In genomic region chr7:46572803-46573594, GRCm38 (mm10) we compare ENCODE assay signal across 12 mouse cellular contexts.
DNase-seq lines count a peak whose midpoint lies in the region; ATAC-seq lines count a peak whose summit lies in the region.
"Had no signal": no experiment of that assay in that cellular context is flagged by ENCODE, and none has a peak within 500 bp of the region (broad histone marks: within the 10 kb centered on the region; RNA-seq: fewer than 3 reads in every experiment).

No protein-coding gene starts in this region.

- H3K4me3 ChIP-seq in forebrain, embryonic 13.5 days: no peak overlapping the region
- H3K4me3 ChIP-seq in midbrain, embryonic 11.5 days (ENCODE audit: low read depth, low read length): no peak overlapping the region
- H3K4me3 ChIP-seq: embryonic facial prominence, embryonic 12.5 days had no signal

- H3K4me2 ChIP-seq in forebrain, embryonic 13.5 days: no peak overlapping the region
- no peak overlapping the region for H3K4me2 ChIP-seq in midbrain, embryonic 11.5 days
- H3K4me2 ChIP-seq: embryonic facial prominence, embryonic 12.5 days; heart, embryonic 11.5 days had no signal

- no peaks in the 10 kb centered on the region for H3K9me3 ChIP-seq in forebrain, embryonic 13.5 days (replicated peaks)
- H3K9me3 ChIP-seq in midbrain, embryonic 11.5 days (ENCODE audit: control insufficient read depth, low read length): no peaks in the 10 kb centered on the region
- H3K9me3 ChIP-seq: embryonic facial prominence, embryonic 12.5 days had no signal

- H3K27ac ChIP-seq in forebrain, embryonic 13.5 days: peak overlapping the region; percentile 69
- peak overlapping the region; percentile 67 for H3K27ac ChIP-seq in midbrain, embryonic 11.5 days (ENCODE audit: low read depth, low read length)
- H3K27ac ChIP-seq: embryonic facial prominence, embryonic 12.5 days had no signal

- peaks cover 12% of the 10 kb centered on the region for H3K4me1 ChIP-seq in forebrain, embryonic 13.5 days
- peaks cover 5% of the 10 kb centered on the region; the same call in 1 of the 2 replicates for H3K4me1 ChIP-seq in midbrain, embryonic 11.5 days (ENCODE audit: control insufficient read depth, insufficient read depth, low read length)
- H3K4me1 ChIP-seq: embryonic facial prominence, embryonic 12.5 days had no signal

- WGBS in forebrain, embryonic 13.5 days: 58% methylated on average over 15 of the region's 15 CpGs
- WGBS in midbrain, embryonic 11.5 days: 69% methylated on average over 15 of the region's 15 CpGs

- peak; percentile 92 for DNase-seq in A20 (ENCODE audit: low read depth, low spot score)
- peak; percentile 80 to 82 for DNase-seq in cerebellum, adult 18-20 months
- DNase-seq in midbrain, embryonic 11.5 days (ENCODE audit: low spot score, missing footprints): peak; percentile 85
- no peak for DNase-seq in kidney, postnatal 14 days
- DNase-seq in heart, adult 9 months (ENCODE audit: low spot score in 2 of 2): no peak
- DNase-seq in frontal cortex, postnatal 25 days (ENCODE audit: low spot score in 2 of 2): no peak
- DNase-seq in thymus, postnatal 36 days: no peak
- DNase-seq: kidney, postnatal 4 days; lung, adult 2 months had no signal

- H3K36me3 ChIP-seq in forebrain, embryonic 13.5 days (ENCODE audit: poor library complexity, severe bottlenecking): peaks cover 2% of the 10 kb centered on the region; the same call in 1 of the 2 replicates
- H3K36me3 ChIP-seq in midbrain, embryonic 11.5 days (ENCODE audit: control insufficient read depth, insufficient read depth, low read length): no peaks in the 10 kb centered on the region
- H3K36me3 ChIP-seq: embryonic facial prominence, embryonic 12.5 days had no signal

- no peaks in the 10 kb centered on the region for H3K27me3 ChIP-seq in forebrain, embryonic 13.5 days
- H3K27me3 ChIP-seq in midbrain, embryonic 11.5 days (ENCODE audit: control insufficient read depth, insufficient read depth, low read length): no peaks in the 10 kb centered on the region
- H3K27me3 ChIP-seq: embryonic facial prominence, embryonic 12.5 days had no signal

- peak; percentile 16; the same call in 1 of the 2 replicates for ATAC-seq in forebrain, embryonic 13.5 days
- peak; percentile 57; the same call in 1 of the 2 replicates for ATAC-seq in midbrain, embryonic 11.5 days (ENCODE audit: low FRiP score)

- H3K9ac ChIP-seq in forebrain, embryonic 13.5 days: no peak overlapping the region; the same call in 1 of the 2 replicates
- H3K9ac ChIP-seq in midbrain, embryonic 11.5 days (ENCODE audit: low read length): no peak overlapping the region
- H3K9ac ChIP-seq: embryonic facial prominence, embryonic 12.5 days had no signal

Comparison
In these comparisons a context has a peak if more than half of its experiments do, and no peak if none do; other contexts are left out.
1. DNase-seq: peak in A20 (single experiment), cerebellum, adult 18-20 months (2 of 2) and midbrain, embryonic 11.5 days (single experiment); none in kidney, postnatal 14 days (single experiment), heart, adult 9 months (0 of 2), frontal cortex, postnatal 25 days (0 of 2) and thymus, postnatal 36 days (0 of 2).